Mouse (Mus musculus): ENCODE results near the gene Trem1.

Gene Trem1

DNA sequence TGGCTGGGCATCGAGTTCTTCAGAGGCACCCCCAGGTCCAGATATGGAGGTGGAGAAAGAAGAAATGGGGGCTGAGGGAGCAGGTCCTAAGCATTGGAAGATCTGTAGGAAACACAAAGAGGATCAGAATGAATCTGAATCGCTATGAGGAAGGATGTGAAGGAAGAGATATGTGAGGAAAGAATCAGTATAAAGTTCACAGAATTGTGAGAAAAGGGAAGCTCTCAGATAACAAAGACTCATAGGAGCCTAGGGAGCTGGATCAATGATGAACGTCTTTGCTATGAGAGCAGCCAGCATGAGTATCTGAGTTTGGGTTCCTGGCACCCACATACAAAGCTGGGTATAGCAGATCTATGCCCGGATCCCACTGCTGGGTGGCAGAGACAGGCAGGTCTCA, 37.3 kb downstream of the Trem1 start:
- no peak for DNase-seq

DNA sequence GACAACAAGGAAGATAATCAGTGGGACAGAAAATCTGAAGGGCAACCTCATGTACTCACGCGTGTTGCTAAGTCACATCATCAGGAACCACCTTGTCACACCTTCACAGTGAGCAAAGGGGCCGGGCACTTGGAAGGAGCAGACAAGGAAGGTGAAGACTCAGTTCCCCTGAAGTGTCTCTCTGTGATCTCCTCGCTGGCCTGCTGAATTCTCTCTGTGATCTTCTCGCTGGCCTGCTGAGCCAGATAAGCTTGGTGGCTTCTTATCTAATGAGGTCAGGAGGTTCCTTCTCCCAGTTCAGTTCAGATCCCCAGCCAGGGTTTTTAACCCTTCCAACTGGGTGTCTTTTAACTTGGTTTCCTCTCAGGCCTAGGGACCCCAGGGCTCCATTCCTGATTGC, 39.6 kb downstream of the Trem1 start:
- DNase-seq = no peak

DNA sequence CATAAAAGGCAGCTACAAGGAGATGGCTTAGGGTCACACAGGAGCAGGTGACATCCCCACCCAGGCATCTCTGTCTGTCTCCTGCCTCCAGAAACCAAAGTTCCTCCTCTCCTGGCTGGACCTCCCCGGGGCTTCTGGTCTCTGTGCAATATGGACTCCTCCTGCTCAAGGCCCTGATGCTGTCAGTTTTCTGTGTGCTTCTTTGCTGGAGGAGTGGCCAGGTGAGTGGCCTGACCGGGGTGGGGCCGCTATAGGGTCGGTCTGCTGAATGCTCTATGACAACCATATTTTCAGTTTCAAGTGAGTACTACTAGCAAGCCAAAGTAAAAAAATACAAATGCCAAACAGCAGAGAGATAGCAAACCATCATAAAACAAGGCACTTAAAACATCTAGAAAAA, 40.0 kb downstream of the Trem1 start:
- no peak for DNase-seq

DNA sequence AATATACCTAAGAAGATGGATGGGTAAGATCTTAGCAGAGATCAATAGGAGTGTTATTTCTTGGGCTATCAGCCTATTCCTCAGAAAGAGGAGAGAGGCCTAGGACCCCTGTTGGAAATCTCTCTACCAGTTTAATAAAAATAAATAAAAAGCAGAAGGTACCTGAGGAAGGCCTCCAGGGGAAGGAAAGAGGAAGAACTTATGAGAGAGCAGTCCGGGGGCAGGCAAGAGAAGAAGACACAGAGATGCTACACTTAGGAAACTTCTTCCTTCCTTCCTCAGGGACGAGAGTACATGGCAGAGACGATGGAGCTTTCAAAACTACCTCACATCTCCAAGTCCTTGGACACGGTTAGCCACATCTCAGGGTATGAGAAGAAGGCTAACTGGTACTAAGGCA, 41.5 kb downstream of the Trem1 start:
- no peak for DNase-seq

DNA sequence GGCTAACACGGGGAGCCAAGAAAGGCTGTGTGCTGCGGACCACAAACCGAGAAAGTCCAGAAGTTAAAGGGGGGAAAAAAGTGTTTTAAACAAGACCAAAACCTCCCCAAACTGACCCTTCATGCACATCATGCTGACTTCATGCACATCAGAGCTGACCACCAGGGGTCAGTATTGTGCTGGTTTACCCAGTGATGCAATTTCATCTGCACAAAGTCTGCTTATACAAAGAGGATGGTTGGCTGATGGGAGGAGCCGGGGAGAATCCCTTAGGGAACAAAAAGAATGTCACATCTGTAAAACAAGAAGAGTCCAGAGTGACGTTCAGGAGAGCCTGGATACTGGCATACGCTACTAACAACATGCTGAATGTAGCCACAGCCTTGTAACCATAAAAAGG, 42.3 kb downstream of the Trem1 start:
- peak; percentile 66 to 74 for DNase-seq

DNA sequence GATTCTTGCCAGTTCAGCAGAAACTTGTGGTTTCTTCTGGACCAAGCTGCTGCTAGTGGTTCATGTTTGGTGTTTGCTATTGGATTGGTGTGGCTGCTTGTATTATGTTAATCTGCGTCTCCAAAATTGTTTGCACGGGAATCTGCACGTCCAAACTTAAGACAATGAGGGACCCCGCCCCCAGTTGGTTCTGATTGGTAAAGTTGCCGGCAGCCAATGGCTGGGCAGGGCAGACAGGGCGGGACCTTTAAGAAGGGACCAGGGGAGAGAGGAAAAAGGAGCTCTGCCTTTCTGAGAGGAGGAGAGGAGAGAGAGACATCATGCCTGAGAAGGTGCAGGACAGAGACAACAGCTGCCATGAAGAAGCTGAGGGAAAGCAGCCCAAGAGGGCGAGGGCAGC, 43.2 kb downstream of the Trem1 start:
- DNase-seq = no peak

DNA sequence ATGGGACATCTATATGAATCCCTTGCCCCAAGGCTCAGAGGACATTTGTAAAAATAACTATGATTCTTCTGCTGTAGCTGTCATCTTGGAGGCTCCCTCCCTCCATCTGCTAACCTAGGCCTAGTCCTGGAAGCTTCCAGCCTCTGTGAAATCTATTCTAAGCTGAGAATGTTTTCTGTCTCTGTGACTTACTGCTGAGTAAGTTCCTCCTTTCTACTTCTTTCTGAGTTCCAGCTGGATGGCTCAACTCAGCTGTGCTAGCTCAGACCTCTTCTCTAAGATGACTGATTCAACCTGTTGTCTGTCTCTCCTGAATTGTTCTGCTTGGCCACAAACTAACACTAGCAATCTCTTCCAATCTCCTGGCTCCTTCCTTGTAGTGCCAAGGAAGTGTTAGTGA, 45.8 kb downstream of the Trem1 start:
- DNase-seq = no peak

DNA sequence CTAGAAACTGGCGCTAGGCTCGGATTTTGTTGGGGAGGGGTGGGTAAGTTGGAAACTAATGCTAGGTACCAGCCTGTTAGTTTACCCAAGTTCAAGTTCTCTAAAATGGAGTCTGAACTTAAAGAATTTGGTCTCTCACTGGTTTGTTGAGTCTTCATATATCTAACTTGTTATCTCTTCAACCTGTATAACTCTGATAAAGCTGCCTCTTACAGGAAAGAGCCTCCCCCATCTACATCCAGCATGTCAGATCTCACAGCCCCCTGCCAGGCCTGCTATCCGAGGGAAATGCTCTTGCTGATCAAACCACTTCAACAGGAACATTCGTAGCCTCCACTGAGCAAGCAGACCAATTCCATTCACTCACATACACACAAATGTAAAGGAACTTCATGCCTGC, 46.4 kb downstream of the Trem1 start:
- DNase-seq = no peak

DNA sequence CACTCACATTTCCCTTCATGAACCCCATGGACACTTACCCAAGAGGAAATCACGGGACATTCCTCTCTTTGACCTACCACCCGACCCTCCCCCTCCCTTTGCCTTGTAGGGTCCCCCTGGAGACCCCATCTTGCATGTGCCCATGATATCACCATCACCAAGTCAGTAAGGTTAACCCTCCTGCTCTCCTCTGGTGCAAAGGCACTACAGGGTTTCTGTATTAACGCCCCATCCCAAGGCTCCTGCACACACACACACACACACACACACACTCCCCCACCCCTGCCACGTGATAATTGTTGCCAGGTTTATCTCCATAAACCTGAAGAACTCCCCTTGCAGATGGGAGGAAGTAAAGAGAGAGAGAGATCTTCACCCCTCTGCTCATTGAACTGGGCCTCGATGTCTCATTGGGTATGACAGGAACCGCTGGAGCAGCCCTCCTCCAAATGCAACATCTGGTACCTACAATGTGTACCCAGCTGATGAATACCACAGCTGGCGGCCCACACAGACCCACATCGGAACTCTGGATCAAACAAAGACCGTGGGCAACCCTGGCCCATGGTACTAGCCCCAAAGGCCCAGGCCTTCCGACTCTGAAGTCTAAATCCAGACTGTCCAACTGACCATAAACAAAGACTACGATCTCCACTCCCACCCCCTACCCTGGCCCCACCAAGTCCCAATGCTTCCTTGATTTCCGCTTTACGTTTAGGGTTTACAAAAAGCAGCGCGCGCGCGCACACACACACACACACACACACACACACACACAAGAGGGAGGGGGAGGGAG, 48.6 kb downstream of the Trem1 start:
- DNase-seq = no peak

DNA sequence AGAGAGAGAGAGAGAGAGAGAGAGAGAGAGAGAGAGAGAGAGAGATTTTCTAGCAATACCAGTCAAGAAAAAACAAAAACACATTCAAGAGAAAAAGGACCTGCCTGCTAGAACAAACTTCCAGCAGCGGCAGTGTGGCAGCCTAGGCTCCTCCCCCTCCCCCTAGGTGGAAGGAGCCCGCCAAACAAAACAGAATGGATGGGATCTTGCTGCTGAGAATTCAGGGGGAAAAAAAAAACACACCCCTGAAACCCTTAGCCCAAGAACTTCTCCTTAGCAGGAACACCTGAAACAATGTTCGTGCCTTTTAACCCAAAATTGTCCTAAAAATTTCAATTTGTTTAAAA, 49.1 kb downstream of the Trem1 start:
- DNase-seq = no peak

DNA sequence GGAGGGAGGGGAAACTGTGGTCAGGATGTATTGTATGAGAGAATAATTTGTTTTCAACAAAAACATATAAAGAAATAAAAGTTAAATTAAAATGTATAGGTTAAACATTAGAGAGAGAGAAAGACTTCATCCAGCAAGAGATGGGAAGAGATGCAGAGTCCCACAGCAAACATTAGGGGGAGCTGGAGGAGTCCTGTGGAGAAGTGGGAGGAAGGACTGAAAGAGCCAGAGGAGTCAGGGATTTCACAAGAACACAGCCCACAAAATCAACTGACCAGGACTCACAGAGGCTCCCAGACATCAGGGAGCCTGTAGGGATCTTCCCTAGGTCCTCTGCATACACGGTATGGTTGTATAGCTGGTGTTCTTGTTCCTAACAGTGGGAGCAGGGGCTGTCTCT, 54.2 kb downstream of the Trem1 start:
- no peak for DNase-seq

DNA sequence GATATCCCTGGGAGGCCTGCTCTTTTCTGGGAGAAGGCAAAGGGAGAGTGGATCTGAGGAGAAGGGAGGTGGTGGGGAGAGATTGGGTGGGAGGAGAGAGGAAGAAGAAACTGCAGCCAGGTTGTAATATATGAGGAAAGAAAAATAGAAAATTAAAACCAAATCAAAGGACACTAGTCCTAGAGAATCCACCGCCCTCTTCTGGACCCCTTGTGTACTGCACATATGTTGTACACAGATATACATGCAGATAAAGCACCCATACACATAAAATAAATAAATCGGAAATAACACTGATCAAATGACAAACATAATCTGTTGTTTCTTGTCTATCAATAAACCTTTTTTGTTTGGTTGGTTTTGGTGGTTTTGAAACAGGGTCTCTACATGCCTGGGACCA, 54.7 kb downstream of the Trem1 start:
- no peak for DNase-seq

DNA sequence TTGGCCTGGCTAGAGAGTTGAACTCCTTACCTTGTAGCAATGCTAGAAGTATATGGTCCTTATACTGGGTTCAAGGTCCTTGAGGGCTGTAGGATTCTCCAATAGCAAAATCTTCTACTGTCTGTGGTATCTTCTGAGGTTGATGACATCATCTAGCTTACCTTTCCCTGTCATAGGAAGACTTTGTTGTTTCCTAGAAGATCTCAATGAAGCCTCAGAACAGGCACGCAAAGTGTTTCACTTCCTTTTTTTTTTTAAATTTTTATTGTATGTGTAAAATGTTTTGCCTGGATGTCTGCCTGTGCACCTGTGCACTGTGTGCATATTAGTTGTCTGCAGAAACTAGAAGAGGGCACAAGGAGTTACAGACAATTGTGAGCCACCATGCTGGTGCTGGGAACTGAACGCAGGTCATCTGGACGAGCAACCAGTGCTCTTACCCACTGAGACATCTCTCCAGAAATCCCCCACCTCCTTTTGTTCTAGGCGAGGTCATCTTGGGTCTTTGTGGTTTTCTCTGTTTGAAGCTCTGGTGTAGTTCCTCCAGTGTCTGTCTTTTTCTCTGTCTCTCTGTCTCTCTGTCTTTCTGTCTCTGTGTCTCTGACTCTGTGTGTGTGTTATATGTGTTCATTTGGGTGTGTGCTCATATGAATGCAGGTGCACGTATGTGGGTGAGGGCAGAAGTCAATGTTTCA, 61.1 kb downstream of the Trem1 start:
- no peak for DNase-seq
